Mouse (Mus musculus) right cerebral cortex, postnatal 25 days (tissue): ENCODE data around the gene Pde1a.

Experiments used
- DNase-seq: peaks from one replicate; pipeline ENCODE4 v3.0.0; 2022

The Pde1a gene

DNA sequence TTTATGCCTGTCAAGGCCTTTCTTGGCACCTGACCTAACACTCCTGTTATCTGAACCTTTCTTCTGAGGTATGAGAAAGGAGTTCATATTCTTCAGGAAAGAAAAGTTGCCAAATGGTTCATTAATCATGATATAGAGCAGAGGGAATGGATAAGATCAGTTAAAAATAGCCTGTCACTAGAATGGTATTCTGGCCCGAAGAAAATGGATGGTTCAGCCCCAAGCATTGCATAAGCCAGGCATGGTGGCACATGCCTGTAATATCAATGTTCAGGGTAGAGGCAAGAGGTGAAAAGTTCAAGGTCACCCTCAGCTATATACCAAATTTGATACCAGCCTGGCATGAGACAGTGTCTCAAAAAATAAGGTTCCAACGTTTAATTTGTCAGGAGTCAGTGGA, 336.1 kb downstream of the Pde1a start:
- no peak for DNase-seq

- DNase-seq = no peak
Measured at GRCm38 (mm10) chr2:79786467-79786866, 342.8 kb downstream of the Pde1a start.

DNA sequence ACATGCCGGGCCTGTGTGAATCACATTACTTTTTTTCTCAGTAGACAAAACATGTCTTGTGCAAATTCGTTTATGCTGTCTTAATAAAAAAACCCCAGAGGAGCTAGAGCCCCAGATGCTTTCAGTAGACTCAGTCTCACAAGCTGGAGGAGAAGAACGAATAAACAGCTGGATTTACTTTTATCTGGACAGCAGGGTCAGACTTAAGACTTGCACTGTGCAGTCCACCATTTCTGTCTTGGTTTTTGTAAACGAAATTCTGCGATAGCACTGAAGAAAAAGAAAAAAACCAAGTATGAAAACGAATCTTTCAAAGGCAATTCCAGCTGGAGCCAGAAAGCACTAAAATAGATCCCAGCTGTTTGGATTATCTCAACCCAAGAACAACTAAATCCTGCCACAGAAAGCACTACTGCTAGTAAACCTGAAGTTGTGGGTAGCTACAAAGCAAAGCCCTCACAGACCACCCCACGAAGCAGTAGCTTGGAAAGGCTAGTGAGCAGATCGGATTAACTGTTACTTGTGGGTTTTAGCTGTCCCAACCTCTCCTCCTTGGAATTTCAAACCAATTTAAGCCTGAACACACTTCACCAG, 343.6 kb downstream of the Pde1a start:
- no peak for DNase-seq
